Mouse (Mus musculus) urinary bladder, adult 2 months (tissue): ENCODE data around the gene Osbpl9. TPM values are rescaled to one million over a fixed set of nuclear protein-coding genes. Genes with fewer than 3 reads are reported as not detected.

Experiments used
- DNase-seq: peaks from one replicate; pipeline ENCODE4 v3.0.0; 2022; ENCODE audit warnings: low spot score
- polyA plus RNA-seq: library from polyadenylated mRNA; depleted of rRNA; stranded (reverse); fragments of >200 nt; gene quantifications from 2 replicates; pipeline ENCODE4 v1.2.3, GENCODE M21; 2012

Osbpl9 gene
- polyA plus RNA-seq, 1 experiment, result 97.5 TPM

GRCm38 (mm10) chr4:109207524-109207923 is 5.5 kb upstream of the Osbpl9 start:
- no peak for DNase-seq

- DNase-seq, result no peak
These were observed 2.3 kb upstream of the Osbpl9 start for GRCm38 (mm10) chr4:109204416-109204815.

- no peak for DNase-seq
These were observed 1.9 kb upstream of the Osbpl9 start for GRCm38 (mm10) chr4:109203931-109204330.

GRCm38 (mm10) chr4:109199069-109199468 is 3.0 kb downstream of the Osbpl9 start:
- no peak for DNase-seq

- no peak for DNase-seq
These were observed 6.0 kb downstream of the Osbpl9 start for GRCm38 (mm10) chr4:109195900-109196629.

- DNase-seq, result no peak
These were observed 8.2 kb downstream of the Osbpl9 start for GRCm38 (mm10) chr4:109193886-109194285.

GRCm38 (mm10) chr4:109191598-109191997 is 10.5 kb downstream of the Osbpl9 start:
- DNase-seq, result no peak

- DNase-seq, result no peak
These were observed 16.3 kb downstream of the Osbpl9 start for GRCm38 (mm10) chr4:109185616-109186405.

GRCm38 (mm10) chr4:109175677-109176076 is 26.4 kb downstream of the Osbpl9 start:
- no peak for DNase-seq

- no peak for DNase-seq
These were observed 28.2 kb downstream of the Osbpl9 start for GRCm38 (mm10) chr4:109173775-109174440.

GRCm38 (mm10) chr4:109173369-109173768 is 28.7 kb downstream of the Osbpl9 start:
- no peak for DNase-seq

GRCm38 (mm10) chr4:109165521-109166173 is 36.4 kb downstream of the Osbpl9 start:
- peak; percentile 53 for DNase-seq

GRCm38 (mm10) chr4:109156481-109157261 is 45.4 kb downstream of the Osbpl9 start:
- peak; percentile 32 for DNase-seq

- no peak for DNase-seq
These were observed 46.0 kb downstream of the Osbpl9 start for GRCm38 (mm10) chr4:109156073-109156472.

- DNase-seq, result no peak
These were observed 51.9 kb downstream of the Osbpl9 start for GRCm38 (mm10) chr4:109150214-109150613.

GRCm38 (mm10) chr4:109149411-109149810 is 52.7 kb downstream of the Osbpl9 start:
- no peak for DNase-seq

GRCm38 (mm10) chr4:109147278-109148038 is 54.6 kb downstream of the Osbpl9 start:
- no peak for DNase-seq

- no peak for DNase-seq
These were observed 59.0 kb downstream of the Osbpl9 start for GRCm38 (mm10) chr4:109143091-109143490.

- no peak for DNase-seq
These were observed 63.5 kb downstream of the Osbpl9 start for GRCm38 (mm10) chr4:109138551-109138950.

GRCm38 (mm10) chr4:109136475-109137125 is 65.5 kb downstream of the Osbpl9 start:
- no peak for DNase-seq
